Mouse (Mus musculus): Measurements from ENCODE around the gene Fau. TPM values are rescaled to one million over a fixed set of nuclear protein-coding genes. Genes with fewer than 3 reads are reported as not detected.

Fau gene
- polyA plus RNA-seq, 1 experiment from 2014 or later = 595 TPM

GRCm38 (mm10) chr19:6047899-6048166 is 9.8 kb upstream of the Fau start:
- no peaks in the 10 kb centered on the region for H3K27me3 ChIP-seq
- H3K4me1 ChIP-seq = peaks cover 21% of the 10 kb centered on the region
- peak overlapping the region; percentile 97 for H3K4me3 ChIP-seq
- peak overlapping the region; percentile 99 for H3K4me2 ChIP-seq (replicated peaks)
- H3K36me3 ChIP-seq = peaks cover 47% of the 10 kb centered on the region
- H3K27ac ChIP-seq (replicated peaks) = no peak overlapping the region
- 87% methylated on average over 8 of the region's 8 CpGs for WGBS
- H3K9me3 ChIP-seq = no peaks in the 10 kb centered on the region
- ATAC-seq (ENCODE audit: low FRiP score, low read depth) = no peak
- peak overlapping the region; percentile 91 for H3K9ac ChIP-seq (replicated peaks)

- 91% methylated on average over 11 of the region's 11 CpGs for WGBS
Observed at GRCm38 (mm10) chr19:6048681-6049410, 8.8 kb upstream of the Fau start.

GRCm38 (mm10) chr19:6052516-6052915 is 5.1 kb upstream of the Fau start:
- no peaks in the 10 kb centered on the region for H3K9me3 ChIP-seq
- H3K27me3 ChIP-seq = no peaks in the 10 kb centered on the region
- no peak overlapping the region for H3K4me3 ChIP-seq
- no peak overlapping the region for H3K9ac ChIP-seq (replicated peaks)
- peaks cover 21% of the 10 kb centered on the region for H3K4me1 ChIP-seq
- no peak overlapping the region for H3K27ac ChIP-seq (replicated peaks)
- H3K36me3 ChIP-seq = peaks cover 77% of the 10 kb centered on the region
- H3K4me2 ChIP-seq (replicated peaks) = no peak overlapping the region
- ATAC-seq (ENCODE audit: low FRiP score, low read depth) = no peak
- 90% methylated on average over 7 of the region's 7 CpGs for WGBS

More at GRCm38 (mm10) chr19:6048681-6049410, 8.8 kb upstream of the Fau start:
- Histone ChIP-seq H3K9ac (replicated peaks) (no peak overlapping the region), H3K27ac (replicated peaks) (no peak overlapping the region), H3K4me2 (replicated peaks) (no peak overlapping the region), H3K4me3 (0 out of 2 replicates have a peak overlapping the region, but pooled peaks have one; percentile 97), H3K9me3 (no peaks in the 10 kb centered on the region), H3K36me3 (peaks cover 57% of the 10 kb centered on the region), H3K4me1 (peaks cover 21% of the 10 kb centered on the region), H3K27me3 (no peaks in the 10 kb centered on the region)
- no peak for ATAC-seq (ENCODE audit: low FRiP score, low read depth)

GRCm38 (mm10) chr19:6054296-6054695 is 3.3 kb upstream of the Fau start:
- Histone ChIP-seq H3K27ac (replicated peaks) (no peak overlapping the region), H3K4me1 (peaks cover 20% of the 10 kb centered on the region), H3K9me3 (no peaks in the 10 kb centered on the region), H3K27me3 (no peaks in the 10 kb centered on the region), H3K36me3 (peaks cover 72% of the 10 kb centered on the region), H3K4me3 (no peak overlapping the region), H3K9ac (replicated peaks) (no peak overlapping the region), H3K4me2 (replicated peaks) (no peak overlapping the region)
- ATAC-seq (ENCODE audit: low FRiP score, low read depth) = no peak
- 93% methylated on average over 5 of the region's 5 CpGs for WGBS

- peaks cover 27% of the 10 kb centered on the region for H3K4me1 ChIP-seq
- H3K4me2 ChIP-seq (replicated peaks) = peak overlapping the region; percentile 82
- no peaks in the 10 kb centered on the region for H3K9me3 ChIP-seq
- ATAC-seq (ENCODE audit: low FRiP score, low read depth) = no peak
- peaks cover 54% of the 10 kb centered on the region for H3K36me3 ChIP-seq
- H3K9ac ChIP-seq (replicated peaks) = peak overlapping the region; percentile 78
- no peak overlapping the region for H3K27ac ChIP-seq (replicated peaks)
- H3K4me3 ChIP-seq = peak overlapping the region; percentile 84
- no peaks in the 10 kb centered on the region for H3K27me3 ChIP-seq
- WGBS = 59% methylated on average over 4 of the region's 4 CpGs
Observed at GRCm38 (mm10) chr19:6056696-6057095, 948 bp upstream of the Fau start.

- Histone ChIP-seq H3K4me3 (peak overlapping the region; percentile 84), H3K4me1 (peaks cover 40% of the 10 kb centered on the region), H3K27me3 (no peaks in the 10 kb centered on the region), H3K9me3 (no peaks in the 10 kb centered on the region), H3K27ac (replicated peaks) (peak overlapping the region; percentile 70; the same call in 1 of the 2 replicates), H3K36me3 (peaks cover 36% of the 10 kb centered on the region), H3K4me2 (replicated peaks) (peak overlapping the region; percentile 82), H3K9ac (replicated peaks) (peak overlapping the region; percentile 86)
- no peak for ATAC-seq (ENCODE audit: low FRiP score, low read depth)
- 34% methylated on average over 5 of the region's 5 CpGs for WGBS
Observed at GRCm38 (mm10) chr19:6058513-6058912, 869 bp downstream of the Fau start.

GRCm38 (mm10) chr19:6058966-6059365 is 1.3 kb downstream of the Fau start:
- H3K36me3 ChIP-seq = peaks cover 31% of the 10 kb centered on the region
- peaks cover 42% of the 10 kb centered on the region for H3K4me1 ChIP-seq
- no peaks in the 10 kb centered on the region for H3K27me3 ChIP-seq
- peak overlapping the region; percentile 86; the same call in 1 of the 2 replicates for H3K9ac ChIP-seq (replicated peaks)
- peak overlapping the region; percentile 84 for H3K4me3 ChIP-seq
- H3K9me3 ChIP-seq = no peaks in the 10 kb centered on the region
- H3K27ac ChIP-seq (replicated peaks) = no peak overlapping the region
- H3K4me2 ChIP-seq (replicated peaks) = peak overlapping the region; percentile 82
- WGBS = 87% methylated on average over 5 of the region's 5 CpGs
- no peak for ATAC-seq (ENCODE audit: low FRiP score, low read depth)

GRCm38 (mm10) chr19:6061021-6061533 is 3.4 kb downstream of the Fau start, which contains the start of gene Znhit2:
Gene Znhit2, plus strand, starts transcription at chr19:6061192.
- no peaks in the 10 kb centered on the region for H3K27me3 ChIP-seq
- peaks cover 13% of the 10 kb centered on the region for H3K36me3 ChIP-seq
- peak within 1 kb of the TSS; percentile 86 for H3K9ac ChIP-seq (replicated peaks)
- peak within 1 kb of the TSS; percentile 99 for H3K4me2 ChIP-seq (replicated peaks)
- H3K9me3 ChIP-seq = no peaks in the 10 kb centered on the region
- ATAC-seq (ENCODE audit: low FRiP score, low read depth) = peak; percentile 53
- WGBS = under 1% methylated on average over 58 of the region's 58 CpGs
- H3K27ac ChIP-seq (replicated peaks) = peak within 1 kb of the TSS; percentile 94
- peak within 1 kb of the TSS; percentile 69 for H3K4me3 ChIP-seq
- peaks cover 43% of the 10 kb centered on the region for H3K4me1 ChIP-seq

GRCm38 (mm10) chr19:6061641-6062302 is 4.1 kb downstream of the Fau start:
- 0 out of 2 replicates have a peak, but pooled peaks have one; percentile 0 for ATAC-seq (ENCODE audit: low FRiP score, low read depth)
- peak overlapping the region; percentile 94 for H3K27ac ChIP-seq (replicated peaks)
- H3K9me3 ChIP-seq = no peaks in the 10 kb centered on the region
- no peaks in the 10 kb centered on the region for H3K27me3 ChIP-seq
- peaks cover 13% of the 10 kb centered on the region for H3K36me3 ChIP-seq
- H3K4me1 ChIP-seq = peaks cover 43% of the 10 kb centered on the region
- WGBS = 3% methylated on average over 44 of the region's 44 CpGs
- H3K4me2 ChIP-seq (replicated peaks) = peak overlapping the region; percentile 99
- H3K9ac ChIP-seq (replicated peaks) = peak overlapping the region; percentile 86
- peak overlapping the region; percentile 69 for H3K4me3 ChIP-seq

- H3K27me3 ChIP-seq = no peaks in the 10 kb centered on the region
- H3K27ac ChIP-seq (replicated peaks) = no peak overlapping the region
- WGBS = 70% methylated on average over 5 of the region's 5 CpGs
- H3K4me3 ChIP-seq = peak overlapping the region; percentile 69
- peaks cover 13% of the 10 kb centered on the region for H3K36me3 ChIP-seq
- ATAC-seq (ENCODE audit: low FRiP score, low read depth) = no peak
- peak overlapping the region; percentile 86; the same call in 1 of the 2 replicates for H3K9ac ChIP-seq (replicated peaks)
- peak overlapping the region; percentile 99 for H3K4me2 ChIP-seq (replicated peaks)
- no peaks in the 10 kb centered on the region for H3K9me3 ChIP-seq
- peaks cover 43% of the 10 kb centered on the region for H3K4me1 ChIP-seq
Observed at GRCm38 (mm10) chr19:6062418-6062817, 4.8 kb downstream of the Fau start.

GRCm38 (mm10) chr19:6063081-6063480 is 5.4 kb downstream of the Fau start:
- H3K9me3 ChIP-seq = no peaks in the 10 kb centered on the region
- H3K9ac ChIP-seq (replicated peaks) = no peak overlapping the region
- peaks cover 47% of the 10 kb centered on the region for H3K4me1 ChIP-seq
- no peaks in the 10 kb centered on the region for H3K27me3 ChIP-seq
- H3K4me2 ChIP-seq (replicated peaks) = 0 out of 2 replicates have a peak overlapping the region, but pooled peaks have one; percentile 99
- H3K4me3 ChIP-seq = peak overlapping the region; percentile 69; the same call in 1 of the 2 replicates
- WGBS = 87% methylated on average over 6 of the region's 6 CpGs
- peaks cover 13% of the 10 kb centered on the region for H3K36me3 ChIP-seq
- ATAC-seq (ENCODE audit: low FRiP score, low read depth) = no peak
- H3K27ac ChIP-seq (replicated peaks) = no peak overlapping the region

- ATAC-seq (ENCODE audit: low FRiP score, low read depth) = 0 out of 2 replicates have a peak, but pooled peaks have one; percentile 2
- no peaks in the 10 kb centered on the region for H3K9me3 ChIP-seq
Observed at GRCm38 (mm10) chr19:6066571-6066970, 8.9 kb downstream of the Fau start.

More at GRCm38 (mm10) chr19:6066571-6066970, 8.9 kb downstream of the Fau start:
- Histone ChIP-seq H3K4me1 (peaks cover 37% of the 10 kb centered on the region), H3K27ac (replicated peaks) (peak overlapping the region; percentile 88), H3K4me3 (peak overlapping the region; percentile 56), H3K4me2 (replicated peaks) (peak overlapping the region; percentile 93), H3K36me3 (peaks cover 29% of the 10 kb centered on the region), H3K9ac (replicated peaks) (peak overlapping the region; percentile 75), H3K27me3 (no peaks in the 10 kb centered on the region)
- WGBS = 47% methylated on average over 5 of the region's 5 CpGs
